Mouse (Mus musculus): ENCODE results near the gene Smad6.

Smad6 gene

GRCm38 (mm10) chr9:63971557-63971956, 50.3 kb downstream of the Smad6 start:
- in situ Hi-C loops (cut with MboI; ENCODE audit: low pct_unique_long_range_greater_than_20kb in 1 of 2, low sequenced_read_pairs in 2 of 2, unreplicated experiment in 1 of 2) = no loop called here

- in situ Hi-C loops (cut with MboI; ENCODE audit: low pct_unique_long_range_greater_than_20kb in 1 of 2, low sequenced_read_pairs in 2 of 2, unreplicated experiment in 1 of 2) = no loop called here
Measured at GRCm38 (mm10) chr9:63970836-63971235, 51.0 kb downstream of the Smad6 start.

- in situ Hi-C loops (cut with MboI; ENCODE audit: low pct_unique_long_range_greater_than_20kb in 1 of 2, low sequenced_read_pairs in 2 of 2, unreplicated experiment in 1 of 2) = no loop called here
Measured at GRCm38 (mm10) chr9:63970388-63970787, 51.5 kb downstream of the Smad6 start.

- in situ Hi-C loops (cut with MboI; ENCODE audit: low pct_unique_long_range_greater_than_20kb in 1 of 2, low sequenced_read_pairs in 2 of 2, unreplicated experiment in 1 of 2) = no loop called here
Measured at GRCm38 (mm10) chr9:63969467-63969866, 52.4 kb downstream of the Smad6 start.

GRCm38 (mm10) chr9:63968592-63968991, 53.3 kb downstream of the Smad6 start:
- in situ Hi-C loops (cut with MboI; ENCODE audit: low pct_unique_long_range_greater_than_20kb in 1 of 2, low sequenced_read_pairs in 2 of 2, unreplicated experiment in 1 of 2) = no loop called here

- in situ Hi-C loops (cut with MboI; ENCODE audit: low pct_unique_long_range_greater_than_20kb in 1 of 2, low sequenced_read_pairs in 2 of 2, unreplicated experiment in 1 of 2) = no loop called here
Measured at GRCm38 (mm10) chr9:63967408-63968172, 54.3 kb downstream of the Smad6 start.

- in situ Hi-C loops (cut with MboI; ENCODE audit: low pct_unique_long_range_greater_than_20kb in 1 of 2, low sequenced_read_pairs in 2 of 2, unreplicated experiment in 1 of 2) = no loop called here
Measured at GRCm38 (mm10) chr9:63965579-63965981, 56.3 kb downstream of the Smad6 start.

GRCm38 (mm10) chr9:63961881-63962280, 60.0 kb downstream of the Smad6 start:
- in situ Hi-C loops (cut with MboI; ENCODE audit: low pct_unique_long_range_greater_than_20kb in 1 of 2, low sequenced_read_pairs in 2 of 2, unreplicated experiment in 1 of 2) = no loop called here

- in situ Hi-C loops (cut with MboI; ENCODE audit: low pct_unique_long_range_greater_than_20kb in 1 of 2, low sequenced_read_pairs in 2 of 2, unreplicated experiment in 1 of 2) = no loop called here
Measured at GRCm38 (mm10) chr9:63960829-63961185, 61.1 kb downstream of the Smad6 start.

- in situ Hi-C loops (cut with MboI; ENCODE audit: low pct_unique_long_range_greater_than_20kb in 1 of 2, low sequenced_read_pairs in 2 of 2, unreplicated experiment in 1 of 2) = no loop called here
Measured at GRCm38 (mm10) chr9:63959933-63960828, 61.7 kb downstream of the Smad6 start.

- in situ Hi-C loops (cut with MboI; ENCODE audit: low pct_unique_long_range_greater_than_20kb in 1 of 2, low sequenced_read_pairs in 2 of 2, unreplicated experiment in 1 of 2) = no loop called here
Measured at GRCm38 (mm10) chr9:63959129-63959932, 62.5 kb downstream of the Smad6 start.

- in situ Hi-C loops (cut with MboI; ENCODE audit: low pct_unique_long_range_greater_than_20kb in 1 of 2, low sequenced_read_pairs in 2 of 2, unreplicated experiment in 1 of 2) = no loop called here
Measured at GRCm38 (mm10) chr9:63958337-63959030, 63.4 kb downstream of the Smad6 start.

GRCm38 (mm10) chr9:63957647-63958185, 64.1 kb downstream of the Smad6 start:
- in situ Hi-C loops (cut with MboI; ENCODE audit: low pct_unique_long_range_greater_than_20kb in 1 of 2, low sequenced_read_pairs in 2 of 2, unreplicated experiment in 1 of 2) = no loop called here

- in situ Hi-C loops (cut with MboI; ENCODE audit: low pct_unique_long_range_greater_than_20kb in 1 of 2, low sequenced_read_pairs in 2 of 2, unreplicated experiment in 1 of 2) = no loop called here
Measured at GRCm38 (mm10) chr9:63956052-63956451, 65.8 kb downstream of the Smad6 start.

GRCm38 (mm10) chr9:63953691-63954090, 68.2 kb downstream of the Smad6 start:
- in situ Hi-C loops (cut with MboI; ENCODE audit: low pct_unique_long_range_greater_than_20kb in 1 of 2, low sequenced_read_pairs in 2 of 2, unreplicated experiment in 1 of 2) = no loop called here

- in situ Hi-C loops (cut with MboI; ENCODE audit: low pct_unique_long_range_greater_than_20kb in 1 of 2, low sequenced_read_pairs in 2 of 2, unreplicated experiment in 1 of 2) = no loop called here
Measured at GRCm38 (mm10) chr9:63952591-63952990, 69.3 kb downstream of the Smad6 start.

- in situ Hi-C loops (cut with MboI; ENCODE audit: low pct_unique_long_range_greater_than_20kb in 1 of 2, low sequenced_read_pairs in 2 of 2, unreplicated experiment in 1 of 2) = no loop called here
Measured at GRCm38 (mm10) chr9:63950357-63950756, 71.5 kb downstream of the Smad6 start.

GRCm38 (mm10) chr9:63949393-63949792, 72.5 kb downstream of the Smad6 start:
- in situ Hi-C loops (cut with MboI; ENCODE audit: low pct_unique_long_range_greater_than_20kb in 1 of 2, low sequenced_read_pairs in 2 of 2, unreplicated experiment in 1 of 2) = no loop called here

Data from mouse embryonic stem cell (cell line).